Mouse (Mus musculus) ES-E14 (cell line): ENCODE data around the gene Ltbp1.

Source experiments
- HCFC1 ChIP-seq: IDR thresholded peaks from 2 replicates; pipeline ENCODE4 v1.6.1; 2012; ENCODE audit warnings: low read length, inconsistent platforms, borderline replicate concordance; ENCODE audit not compliant: insufficient read depth
- ZNF384 ChIP-seq: IDR thresholded peaks from 2 replicates; pipeline ENCODE4 v1.6.1; 2012; ENCODE audit warnings: low read depth, low read length, inconsistent platforms

- TF ChIP-seq HCFC1: no peak
- no peak for TF ChIP-seq ZNF384
Measured at GRCm38 (mm10) chr17:75436819-75437218, 431.5 kb downstream of the Ltbp1 start.
